Mouse (Mus musculus): ENCODE measurements around the gene Rasl12. TPM values are rescaled to one million over a fixed set of nuclear protein-coding genes. Genes with fewer than 3 reads are reported as not detected.

Gene Rasl12
- polyA plus RNA-seq, 1 experiment from 2014 or later: 10.9 TPM

DNA sequence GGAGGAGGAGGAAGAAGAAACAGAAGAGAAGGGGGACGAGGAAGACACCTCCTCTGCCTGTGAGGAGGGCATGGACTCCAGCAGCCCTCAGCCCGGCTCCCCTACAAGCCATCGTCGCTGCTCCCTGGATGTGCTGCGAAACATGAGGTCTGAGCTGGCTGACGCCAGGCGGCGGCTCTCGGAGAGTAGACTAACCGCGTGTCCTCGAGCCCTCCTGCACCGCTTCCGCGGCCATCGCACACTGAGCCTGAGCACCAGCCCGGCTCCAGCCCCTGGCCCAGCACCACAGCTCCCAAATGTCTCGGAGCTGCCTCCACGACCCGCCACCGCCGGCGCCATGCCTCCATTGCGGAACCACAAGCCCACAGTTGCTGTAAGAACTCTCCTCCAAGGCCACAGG, 26.6 kb upstream of the Rasl12 start:
- Histone ChIP-seq H3K27ac (replicated peaks; ENCODE audit: low read depth, low read length) (no peak overlapping the region), H3K9me3 (ENCODE audit: control insufficient read depth, low read length) (no peaks in the 10 kb centered on the region), H3K4me3 (ENCODE audit: low read depth, low read length) (no peak overlapping the region), H3K27me3 (replicated peaks; ENCODE audit: control insufficient read depth, insufficient read depth, low read length) (no peaks in the 10 kb centered on the region), H3K36me3 (ENCODE audit: control insufficient read depth, insufficient read depth, low read length) (peaks cover 6% of the 10 kb centered on the region; the same call in 1 of the 2 replicates), H3K4me2 (ENCODE audit: low read depth, low read length) (no peak overlapping the region), H3K4me1 (ENCODE audit: control insufficient read depth, insufficient read depth, low read length) (no peaks in the 10 kb centered on the region), H3K9ac (ENCODE audit: low read depth, low read length) (no peak overlapping the region)
- 79% methylated on average over 16 of the region's 24 CpGs for WGBS
- no peak for ATAC-seq (ENCODE audit: low read depth)
- DNase-seq (ENCODE audit: low spot score): no peak

DNA sequence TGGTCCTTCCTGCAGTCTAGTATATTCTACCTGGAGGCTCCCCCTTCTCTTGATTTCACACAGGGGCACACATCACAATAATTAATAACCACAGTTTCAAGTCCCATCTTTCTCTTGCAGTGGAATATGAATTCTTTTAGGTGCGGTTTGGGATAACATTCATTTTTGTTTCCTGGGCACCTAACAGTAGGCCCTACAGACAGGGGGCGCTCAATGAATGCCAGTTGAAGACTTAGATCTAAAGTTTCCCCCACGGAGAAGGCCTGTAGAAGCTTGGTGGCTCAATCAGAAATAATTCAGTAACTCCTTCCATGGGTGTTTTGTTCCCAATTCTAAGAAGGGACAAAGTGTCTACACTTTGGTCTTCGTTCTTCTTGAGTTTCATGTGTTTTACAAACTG, 25.9 kb upstream of the Rasl12 start:
- no peak for ATAC-seq (ENCODE audit: low read depth)
- no peak for DNase-seq (ENCODE audit: low spot score)
- Histone ChIP-seq H3K4me1 (ENCODE audit: control insufficient read depth, insufficient read depth, low read length) (no peaks in the 10 kb centered on the region), H3K4me3 (ENCODE audit: low read depth, low read length) (no peak overlapping the region), H3K27me3 (replicated peaks; ENCODE audit: control insufficient read depth, insufficient read depth, low read length) (no peaks in the 10 kb centered on the region), H3K9me3 (ENCODE audit: control insufficient read depth, low read length) (no peaks in the 10 kb centered on the region), H3K4me2 (ENCODE audit: low read depth, low read length) (no peak overlapping the region), H3K36me3 (ENCODE audit: control insufficient read depth, insufficient read depth, low read length) (peaks cover 11% of the 10 kb centered on the region; the same call in 1 of the 2 replicates), H3K9ac (ENCODE audit: low read depth, low read length) (no peak overlapping the region), H3K27ac (replicated peaks; ENCODE audit: low read depth, low read length) (no peak overlapping the region)
- 70% methylated on average over 4 of the region's 4 CpGs for WGBS

DNA sequence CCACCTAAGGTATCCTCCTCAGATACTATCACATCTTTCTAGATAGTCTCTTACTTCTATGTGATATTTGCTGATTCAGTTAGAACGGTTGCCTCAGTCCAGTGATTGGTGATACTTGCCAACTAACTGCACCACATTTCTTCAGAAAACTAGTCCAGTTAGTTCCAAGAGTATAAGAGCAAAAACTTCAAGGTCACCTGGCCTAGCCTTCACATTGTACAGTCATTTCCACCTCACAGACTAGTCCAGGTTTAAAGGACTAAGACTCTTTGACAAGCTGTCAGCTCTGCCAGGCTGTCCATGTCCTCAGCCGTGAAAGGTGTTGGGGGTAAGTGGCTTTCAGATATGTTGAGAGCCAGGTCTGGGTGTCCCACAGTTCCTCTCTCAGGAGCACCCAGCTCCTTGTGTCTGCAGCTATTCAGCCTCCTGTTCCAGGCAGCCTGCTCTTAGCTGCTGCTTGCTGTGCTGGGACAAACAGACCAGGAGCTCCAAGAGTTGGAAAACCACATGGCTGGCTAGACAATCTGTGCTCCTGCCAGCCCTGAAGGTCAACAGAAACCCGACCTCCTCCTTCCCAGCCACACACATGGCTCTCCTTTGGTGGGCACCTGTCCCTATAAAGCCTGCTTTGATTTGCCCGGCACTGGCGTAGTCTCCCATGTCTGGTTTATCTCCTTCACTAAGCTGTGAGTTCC, 23.7 kb upstream of the Rasl12 start:
- H3K36me3 ChIP-seq (ENCODE audit: control insufficient read depth, insufficient read depth, low read length): peaks cover 11% of the 10 kb centered on the region; the same call in 1 of the 2 replicates
- H3K27me3 ChIP-seq (replicated peaks; ENCODE audit: control insufficient read depth, insufficient read depth, low read length): no peaks in the 10 kb centered on the region
- 63% methylated on average over 5 of the region's 5 CpGs for WGBS
- H3K27ac ChIP-seq (replicated peaks; ENCODE audit: low read depth, low read length): no peak overlapping the region
- no peak overlapping the region for H3K4me2 ChIP-seq (ENCODE audit: low read depth, low read length)
- H3K9me3 ChIP-seq (ENCODE audit: control insufficient read depth, low read length): no peaks in the 10 kb centered on the region
- H3K4me3 ChIP-seq (ENCODE audit: low read depth, low read length): no peak overlapping the region
- no peak overlapping the region for H3K9ac ChIP-seq (ENCODE audit: low read depth, low read length)
- H3K4me1 ChIP-seq (ENCODE audit: control insufficient read depth, insufficient read depth, low read length): no peaks in the 10 kb centered on the region
- no peak for ATAC-seq (ENCODE audit: low read depth)
- DNase-seq (ENCODE audit: low spot score): no peak

DNA sequence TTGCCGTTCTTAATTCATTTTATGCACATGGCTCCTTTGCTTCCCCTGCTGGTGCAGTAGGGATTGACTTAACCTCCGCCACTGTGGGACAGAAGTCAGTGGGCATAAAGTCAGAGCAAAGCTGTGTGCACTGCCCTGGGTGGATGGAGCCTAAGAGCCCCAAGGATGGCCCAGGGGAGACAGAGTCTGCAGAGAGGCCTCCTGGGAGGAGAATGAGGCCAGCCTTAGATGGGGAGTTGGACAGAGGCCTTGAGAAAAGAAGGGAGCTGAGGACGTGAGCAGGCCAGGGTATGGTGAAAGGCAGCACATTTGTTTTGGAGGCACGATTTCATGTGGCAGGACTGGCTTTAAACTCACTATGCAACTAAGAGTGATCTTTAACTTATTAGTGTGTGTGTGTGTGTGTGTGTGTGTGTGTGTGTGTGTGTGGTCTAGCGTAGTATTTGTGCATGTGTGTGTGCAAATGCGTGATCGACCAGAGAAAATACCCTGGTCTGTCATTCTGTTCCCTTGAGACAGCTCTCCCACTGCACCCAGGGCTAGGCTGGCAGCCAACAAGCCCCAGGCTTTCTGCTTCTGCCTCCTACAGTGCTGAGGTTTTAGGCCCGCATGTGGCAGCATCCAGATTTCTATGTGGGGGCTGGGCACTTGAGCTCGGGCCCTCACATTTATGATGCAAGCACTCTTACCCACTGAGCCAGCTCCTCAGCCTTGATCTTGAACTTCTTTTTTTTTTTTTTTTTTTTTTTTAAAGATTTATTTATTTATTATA, 23.0 kb upstream of the Rasl12 start:
- Histone ChIP-seq H3K27me3 (replicated peaks; ENCODE audit: control insufficient read depth, insufficient read depth, low read length) (no peaks in the 10 kb centered on the region), H3K36me3 (ENCODE audit: control insufficient read depth, insufficient read depth, low read length) (peaks cover 11% of the 10 kb centered on the region; the same call in 1 of the 2 replicates), H3K4me2 (ENCODE audit: low read depth, low read length) (no peak overlapping the region), H3K4me3 (ENCODE audit: low read depth, low read length) (no peak overlapping the region), H3K9ac (ENCODE audit: low read depth, low read length) (no peak overlapping the region; the same call in 1 of the 2 replicates), H3K27ac (replicated peaks; ENCODE audit: low read depth, low read length) (no peak overlapping the region), H3K9me3 (ENCODE audit: control insufficient read depth, low read length) (no peaks in the 10 kb centered on the region), H3K4me1 (ENCODE audit: control insufficient read depth, insufficient read depth, low read length) (no peaks in the 10 kb centered on the region)
- 77% methylated on average over 9 of the region's 9 CpGs for WGBS
- ATAC-seq (ENCODE audit: low read depth) (no peak), DNase-seq (ENCODE audit: low spot score) (no peak)

DNA sequence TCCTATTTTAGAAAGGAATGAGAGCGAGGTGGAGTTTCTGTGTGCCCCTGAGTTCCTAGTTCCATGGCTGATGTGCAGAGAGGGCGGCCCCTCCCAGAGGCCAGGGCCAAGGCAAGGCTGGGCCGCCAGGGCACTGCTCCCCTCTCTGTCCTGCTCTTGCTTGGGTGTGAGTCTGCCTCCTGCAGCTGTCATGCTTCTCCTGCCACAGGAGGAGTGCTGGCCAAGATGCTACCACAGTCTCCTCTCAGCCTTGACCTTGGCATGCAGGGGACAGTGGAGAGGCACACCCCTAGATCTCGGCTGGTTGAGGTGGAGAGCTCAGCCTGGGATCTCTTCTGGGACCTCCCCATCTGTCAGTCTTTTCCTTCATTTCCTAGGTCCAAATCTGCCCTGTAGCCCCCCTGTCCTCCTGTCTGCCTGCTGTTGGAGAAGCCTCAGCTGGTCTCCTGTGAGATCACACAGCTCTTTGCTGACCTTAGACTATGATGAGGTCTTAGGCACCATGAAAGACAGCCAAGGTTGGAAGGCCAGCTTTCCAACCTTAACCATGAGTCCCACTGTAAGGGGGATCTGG, 17.2 kb upstream of the Rasl12 start:
- Histone ChIP-seq H3K27ac (replicated peaks; ENCODE audit: low read depth, low read length) (no peak overlapping the region), H3K4me3 (ENCODE audit: low read depth, low read length) (no peak overlapping the region), H3K36me3 (ENCODE audit: control insufficient read depth, insufficient read depth, low read length) (0 out of 2 replicates have a peak, but pooled peaks cover 6% of the 10 kb centered on the region), H3K4me2 (ENCODE audit: low read depth, low read length) (no peak overlapping the region), H3K4me1 (ENCODE audit: control insufficient read depth, insufficient read depth, low read length) (no peaks in the 10 kb centered on the region; the same call in 1 of the 2 replicates), H3K9me3 (ENCODE audit: control insufficient read depth, low read length) (no peaks in the 10 kb centered on the region), H3K27me3 (replicated peaks; ENCODE audit: control insufficient read depth, insufficient read depth, low read length) (no peaks in the 10 kb centered on the region), H3K9ac (ENCODE audit: low read depth, low read length) (no peak overlapping the region)
- no peak for ATAC-seq (ENCODE audit: low read depth)
- 70% methylated on average over 4 of the region's 4 CpGs for WGBS
- DNase-seq (ENCODE audit: low spot score): no peak

DNA sequence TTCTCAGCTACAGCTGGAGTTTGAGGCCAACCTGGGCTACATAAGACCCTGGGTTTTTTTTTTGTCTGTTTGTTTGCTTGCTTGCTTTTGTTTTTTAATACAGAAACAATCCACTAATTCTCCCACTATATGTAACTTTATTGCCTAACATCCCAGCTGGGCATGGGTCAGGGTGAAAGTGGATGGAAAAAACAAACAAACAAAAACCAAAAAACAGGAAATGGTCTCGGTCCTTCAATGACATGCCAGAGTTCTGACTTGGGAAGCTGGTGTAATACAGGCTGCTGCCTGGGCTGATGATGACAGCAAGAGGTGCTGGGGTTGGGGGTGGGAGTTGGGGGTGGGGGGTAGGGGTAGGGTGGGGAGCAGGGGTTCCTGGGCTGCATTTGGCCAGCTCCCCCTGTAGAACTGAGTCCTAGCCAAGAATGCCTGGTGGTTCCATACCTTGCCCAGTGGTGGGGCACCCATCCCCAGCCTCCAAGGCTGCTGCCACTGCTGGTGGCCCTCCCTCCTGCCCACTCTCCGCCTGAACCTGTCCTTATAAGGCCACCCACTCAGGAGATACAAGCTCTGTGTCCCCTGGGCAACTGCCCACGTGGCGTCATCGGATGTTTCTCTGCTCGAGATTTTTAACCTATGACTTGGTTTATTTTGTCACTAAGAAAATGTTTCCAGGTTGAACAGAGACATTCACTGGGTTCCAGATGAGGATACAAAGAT, 16.1 kb upstream of the Rasl12 start:
- 66% methylated on average over 6 of the region's 6 CpGs for WGBS

DNA sequence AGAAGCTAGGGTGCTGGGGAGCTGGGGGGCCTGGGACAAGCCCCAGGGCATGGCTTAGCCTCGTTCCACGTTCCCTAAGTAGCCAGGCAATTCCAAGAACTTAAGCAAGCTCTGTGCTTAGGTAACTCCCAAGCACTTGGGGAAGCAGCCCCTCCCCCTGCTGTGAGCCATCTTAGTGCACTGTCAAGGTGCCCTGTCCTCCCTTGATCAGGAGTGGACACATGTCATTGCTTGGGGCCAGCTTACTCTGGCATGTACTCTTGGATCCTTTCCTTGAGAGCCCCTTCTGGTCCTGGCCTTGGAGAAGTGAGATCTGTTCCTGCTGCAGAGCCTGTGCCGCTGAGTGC, 15.6 kb upstream of the Rasl12 start:
- no peak for ATAC-seq (ENCODE audit: low read depth)

More for the DNA sequence above, 16.1 kb upstream of the Rasl12 start:
- no peak overlapping the region for H3K9ac ChIP-seq (ENCODE audit: low read depth, low read length)
- no peak for DNase-seq (ENCODE audit: low spot score)
- no peak overlapping the region for H3K27ac ChIP-seq (replicated peaks; ENCODE audit: low read depth, low read length)
- H3K4me3 ChIP-seq (ENCODE audit: low read depth, low read length): no peak overlapping the region
- no peaks in the 10 kb centered on the region for H3K27me3 ChIP-seq (replicated peaks; ENCODE audit: control insufficient read depth, insufficient read depth, low read length)
- H3K9me3 ChIP-seq (ENCODE audit: control insufficient read depth, low read length): no peaks in the 10 kb centered on the region
- peaks cover 4% of the 10 kb centered on the region; the same call in 1 of the 2 replicates for H3K4me1 ChIP-seq (ENCODE audit: control insufficient read depth, insufficient read depth, low read length)
- H3K4me2 ChIP-seq (ENCODE audit: low read depth, low read length): no peak overlapping the region
- 0 out of 2 replicates have a peak, but pooled peaks cover 1% of the 10 kb centered on the region for H3K36me3 ChIP-seq (ENCODE audit: control insufficient read depth, insufficient read depth, low read length)
- ATAC-seq (ENCODE audit: low read depth): no peak

DNA sequence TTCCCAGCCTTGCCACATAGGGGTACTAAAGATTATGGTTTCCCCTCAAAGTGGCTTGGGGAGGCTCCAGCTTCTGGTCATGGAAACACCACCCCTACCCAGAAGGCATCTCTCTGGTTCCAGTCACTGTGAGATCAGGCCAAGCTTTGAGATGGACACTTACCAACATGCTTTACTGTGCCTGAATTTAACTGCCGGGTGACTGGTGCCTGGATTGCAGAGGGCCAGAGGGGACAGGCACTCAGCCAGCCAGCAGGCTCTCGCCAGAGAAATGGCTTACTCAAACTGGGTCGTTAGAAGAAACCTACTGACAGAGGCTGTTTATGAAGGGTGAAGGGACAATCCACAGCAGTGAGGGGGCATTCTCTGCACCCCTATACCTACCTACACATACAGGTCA, 14.0 kb upstream of the Rasl12 start:
- H3K36me3 ChIP-seq (ENCODE audit: control insufficient read depth, insufficient read depth, low read length): no peaks in the 10 kb centered on the region
- WGBS: 49% methylated on average over 3 of the region's 3 CpGs
- peaks cover 4% of the 10 kb centered on the region; the same call in 1 of the 2 replicates for H3K4me1 ChIP-seq (ENCODE audit: control insufficient read depth, insufficient read depth, low read length)
- H3K9ac ChIP-seq (ENCODE audit: low read depth, low read length): no peak overlapping the region
- H3K9me3 ChIP-seq (ENCODE audit: control insufficient read depth, low read length): no peaks in the 10 kb centered on the region
- no peak overlapping the region for H3K4me2 ChIP-seq (ENCODE audit: low read depth, low read length)
- no peak overlapping the region for H3K4me3 ChIP-seq (ENCODE audit: low read depth, low read length)
- DNase-seq (ENCODE audit: low spot score): no peak
- no peak for ATAC-seq (ENCODE audit: low read depth)
- no peak overlapping the region for H3K27ac ChIP-seq (replicated peaks; ENCODE audit: low read depth, low read length)
- 0 out of 2 replicates have a peak, but pooled peaks cover 5% of the 10 kb centered on the region for H3K27me3 ChIP-seq (replicated peaks; ENCODE audit: control insufficient read depth, insufficient read depth, low read length)

More for the DNA sequence above, 15.6 kb upstream of the Rasl12 start:
- H3K4me3 ChIP-seq (ENCODE audit: low read depth, low read length): no peak overlapping the region
- H3K27me3 ChIP-seq (replicated peaks; ENCODE audit: control insufficient read depth, insufficient read depth, low read length): no peaks in the 10 kb centered on the region
- DNase-seq (ENCODE audit: low spot score): no peak
- H3K4me1 ChIP-seq (ENCODE audit: control insufficient read depth, insufficient read depth, low read length): peaks cover 4% of the 10 kb centered on the region; the same call in 1 of the 2 replicates
- no peak overlapping the region for H3K9ac ChIP-seq (ENCODE audit: low read depth, low read length)
- H3K36me3 ChIP-seq (ENCODE audit: control insufficient read depth, insufficient read depth, low read length): no peaks in the 10 kb centered on the region
- H3K27ac ChIP-seq (replicated peaks; ENCODE audit: low read depth, low read length): no peak overlapping the region
- 47% methylated on average over 3 of the region's 3 CpGs for WGBS
- H3K4me2 ChIP-seq (ENCODE audit: low read depth, low read length): no peak overlapping the region
- no peaks in the 10 kb centered on the region for H3K9me3 ChIP-seq (ENCODE audit: control insufficient read depth, low read length)

Data from embryonic facial prominence, embryonic 14.5 days (tissue).